ENCODE assay signal across 41 mouse cellular contexts in genomic region chr2:35420681-35421080, GRCm38 (mm10). TPM values are rescaled to one million over a fixed set of nuclear protein-coding genes. Genes with fewer than 3 reads are reported as not detected.
A peak's percentile ranks its signal among the peaks of the same experiment; 100 is the strongest.
DNase-seq lines count a peak whose midpoint lies in the region; ATAC-seq and TF ChIP-seq lines count a peak whose summit lies in the region.
"Had no signal": no experiment of that assay in that cellular context is flagged by ENCODE, and none has a peak within 500 bp of the region (broad histone marks: within the 10 kb centered on the region; RNA-seq: fewer than 3 reads in every experiment).

No protein-coding gene starts in this region.

- no peaks in the 10 kb centered on the region for H3K27me3 ChIP-seq in liver, embryonic 11.5 days (replicated peaks; ENCODE audit: control insufficient read depth, insufficient read depth, low read length)
- H3K27me3 ChIP-seq in liver, embryonic 12.5 days (replicated peaks) = no peaks in the 10 kb centered on the region
- H3K27me3 ChIP-seq in liver, postnatal 0 days (ENCODE audit: insufficient read depth, low read length) = no peaks in the 10 kb centered on the region
- no peaks in the 10 kb centered on the region for H3K27me3 ChIP-seq in forebrain, embryonic 16.5 days (replicated peaks; ENCODE audit: control insufficient read depth, insufficient read depth, low read length)
- no peaks in the 10 kb centered on the region for H3K27me3 ChIP-seq in intestine, embryonic 16.5 days (replicated peaks; ENCODE audit: control insufficient read depth, insufficient read depth, low read length)
- H3K27me3 ChIP-seq: embryonic facial prominence, embryonic 15.5 days; forebrain, embryonic 15.5 days; heart, embryonic 13.5 days; midbrain, embryonic 12.5 days; neural tube, embryonic 12.5 days; stomach, embryonic 15.5 days had no signal

- ATAC-seq in liver, embryonic 11.5 days (replicated peaks; ENCODE audit: low FRiP score) = peak; percentile 56
- ATAC-seq in liver, embryonic 12.5 days = peak; percentile 56
- ATAC-seq in liver, postnatal 0 days = peak; percentile 54
- no peak for ATAC-seq in forebrain, embryonic 16.5 days
- ATAC-seq in intestine, embryonic 16.5 days = no peak
- ATAC-seq: forebrain, embryonic 15.5 days; hindbrain, embryonic 16.5 days; lung, postnatal 0 days had no signal

- H3K9ac ChIP-seq in liver, embryonic 11.5 days (ENCODE audit: low read depth, low read length) = no peak overlapping the region
- H3K9ac ChIP-seq in liver, embryonic 12.5 days = no peak overlapping the region
- no peak overlapping the region for H3K9ac ChIP-seq in liver, postnatal 0 days (replicated peaks)
- no peak overlapping the region for H3K9ac ChIP-seq in forebrain, embryonic 16.5 days (replicated peaks; ENCODE audit: low read depth, low read length)
- no peak overlapping the region for H3K9ac ChIP-seq in intestine, embryonic 16.5 days (ENCODE audit: low read depth, low read length)
- H3K9ac ChIP-seq: embryonic facial prominence, embryonic 15.5 days; forebrain, embryonic 15.5 days; heart, embryonic 13.5 days; midbrain, embryonic 12.5 days; neural tube, embryonic 12.5 days; stomach, embryonic 15.5 days had no signal

- peaks cover 24% of the 10 kb centered on the region for H3K4me1 ChIP-seq in liver, embryonic 11.5 days (replicated peaks; ENCODE audit: control insufficient read depth, insufficient read depth, low read length)
- peaks cover 87% of the 10 kb centered on the region for H3K4me1 ChIP-seq in liver, embryonic 12.5 days
- H3K4me1 ChIP-seq in liver, postnatal 0 days (ENCODE audit: insufficient read depth) = peaks cover 12% of the 10 kb centered on the region
- no peaks in the 10 kb centered on the region for H3K4me1 ChIP-seq in forebrain, embryonic 16.5 days (replicated peaks; ENCODE audit: control insufficient read depth, insufficient read depth, low read length)
- H3K4me1 ChIP-seq in intestine, embryonic 16.5 days (ENCODE audit: control insufficient read depth, insufficient read depth, low read length) = no peaks in the 10 kb centered on the region
- H3K4me1 ChIP-seq: embryonic facial prominence, embryonic 10.5 days; embryonic facial prominence, embryonic 15.5 days; forebrain, embryonic 15.5 days; midbrain, embryonic 12.5 days; neural tube, embryonic 12.5 days; stomach, embryonic 15.5 days had no signal

- H3K4me2 ChIP-seq in liver, embryonic 11.5 days = no peak overlapping the region
- peak overlapping the region; percentile 16 for H3K4me2 ChIP-seq in liver, embryonic 12.5 days
- no peak overlapping the region for H3K4me2 ChIP-seq in liver, postnatal 0 days (ENCODE audit: low read depth, low read length)
- H3K4me2 ChIP-seq in forebrain, embryonic 16.5 days (ENCODE audit: low read length) = no peak overlapping the region
- H3K4me2 ChIP-seq in intestine, embryonic 16.5 days (ENCODE audit: low read depth, low read length) = no peak overlapping the region
- H3K4me2 ChIP-seq: embryonic facial prominence, embryonic 15.5 days; forebrain, embryonic 15.5 days; heart, embryonic 13.5 days; midbrain, embryonic 12.5 days; neural tube, embryonic 12.5 days; stomach, embryonic 15.5 days had no signal

- TF ChIP-seq EP300 in liver, postnatal 0 days (IDR thresholded peaks at IDR 0.05; ENCODE audit: low read depth) = peak; percentile 83

- peak overlapping the region; percentile 72; the same call in 1 of the 2 replicates for H3K27ac ChIP-seq in liver, embryonic 11.5 days (ENCODE audit: low read depth, low read length)
- peak overlapping the region; percentile 75 for H3K27ac ChIP-seq in liver, embryonic 12.5 days
- H3K27ac ChIP-seq in liver, postnatal 0 days (ENCODE audit: low read depth) = peak overlapping the region; percentile 59; the same call in 1 of the 2 replicates
- no peak overlapping the region for H3K27ac ChIP-seq in forebrain, embryonic 16.5 days (ENCODE audit: low read length)
- H3K27ac ChIP-seq in intestine, embryonic 16.5 days (ENCODE audit: low read length) = no peak overlapping the region
- H3K27ac ChIP-seq: embryonic facial prominence, embryonic 10.5 days; embryonic facial prominence, embryonic 15.5 days; forebrain, embryonic 10.5 days; forebrain, embryonic 15.5 days; gastrocnemius, adult 2 months; heart, adult 2 months; heart, embryonic 13.5 days; kidney, postnatal 0 days; macrophage; midbrain, embryonic 12.5 days; neural tube, embryonic 12.5 days; stomach, embryonic 15.5 days had no signal

- H3K36me3 ChIP-seq in liver, embryonic 11.5 days (ENCODE audit: control insufficient read depth, insufficient read depth, low read length) = peaks cover 22% of the 10 kb centered on the region
- H3K36me3 ChIP-seq in liver, embryonic 12.5 days = peaks cover 60% of the 10 kb centered on the region
- H3K36me3 ChIP-seq in liver, postnatal 0 days (replicated peaks; ENCODE audit: insufficient read depth, low read length) = peaks cover 26% of the 10 kb centered on the region
- 0 out of 2 replicates have a peak, but pooled peaks cover 2% of the 10 kb centered on the region for H3K36me3 ChIP-seq in forebrain, embryonic 16.5 days (ENCODE audit: control insufficient read depth, insufficient read depth)
- peaks cover 12% of the 10 kb centered on the region for H3K36me3 ChIP-seq in intestine, embryonic 16.5 days (ENCODE audit: control insufficient read depth, insufficient read depth, low read length)
- H3K36me3 ChIP-seq: forebrain, embryonic 15.5 days; midbrain, embryonic 12.5 days; neural tube, embryonic 12.5 days had no signal

- 61% methylated on average over 1 of the region's 1 CpGs for WGBS in liver, embryonic 11.5 days
- 37% methylated on average over 1 of the region's 1 CpGs for WGBS in liver, embryonic 12.5 days (ENCODE audit: insufficient replicate concordance)
- 38% methylated on average over 1 of the region's 1 CpGs for WGBS in liver, postnatal 0 days (ENCODE audit: insufficient replicate concordance)
- 86% methylated on average over 1 of the region's 1 CpGs for WGBS in forebrain, embryonic 16.5 days
- 68% methylated on average over 1 of the region's 1 CpGs for WGBS in intestine, embryonic 16.5 days

- TF ChIP-seq CTCF in liver, postnatal 0 days (IDR thresholded peaks at IDR 0.05; ENCODE audit: low read depth) = no peak

- no peaks in the 10 kb centered on the region for H3K9me3 ChIP-seq in liver, embryonic 11.5 days (ENCODE audit: control insufficient read depth, low read length)
- peaks cover 7% of the 10 kb centered on the region; the same call in 1 of the 2 replicates for H3K9me3 ChIP-seq in liver, embryonic 12.5 days (replicated peaks)
- peaks cover 5% of the 10 kb centered on the region; the same call in 1 of the 2 replicates for H3K9me3 ChIP-seq in liver, postnatal 0 days (ENCODE audit: low read length)
- H3K9me3 ChIP-seq in forebrain, embryonic 16.5 days (ENCODE audit: control insufficient read depth, low read length) = no peaks in the 10 kb centered on the region
- H3K9me3 ChIP-seq in intestine, embryonic 16.5 days (ENCODE audit: control insufficient read depth, low read length) = 0 out of 2 replicates have a peak, but pooled peaks cover 3% of the 10 kb centered on the region
- H3K9me3 ChIP-seq: embryonic facial prominence, embryonic 15.5 days; forebrain, embryonic 15.5 days; midbrain, embryonic 12.5 days; neural tube, embryonic 12.5 days; stomach, embryonic 15.5 days had no signal

- DNase-seq in liver, embryonic 11.5 days (ENCODE audit: low spot score) = no peak
- no peak for DNase-seq in liver
- peak; percentile 83 for DNase-seq in c-Kit-positive CD71-positive TER-119-negative erythroid progenitor cells, embryonic 14.5 days (ENCODE audit: low read depth)
- no peak for DNase-seq in liver, postnatal 0 days
- no peak for DNase-seq in adrenal gland, adult 8-10 months
- DNase-seq: adrenal gland, postnatal 25 days; cerebellum, adult 8-10 months; cerebellum, postnatal 25 days; gastrocnemius, adult 2 months; gastrocnemius, postnatal 36 days; heart, adult 2 months; heart, postnatal 10 days; kidney, adult 2 months; right cerebral cortex, postnatal 14 days; thymus, adult 18-20 months; thymus, postnatal 25 days had no signal

- H3K4me3 ChIP-seq in liver, embryonic 11.5 days (ENCODE audit: low read depth, low read length) = no peak overlapping the region
- H3K4me3 ChIP-seq in liver, embryonic 12.5 days = no peak overlapping the region
- no peak overlapping the region for H3K4me3 ChIP-seq in liver, postnatal 0 days (ENCODE audit: low read depth, low read length)
- no peak overlapping the region for H3K4me3 ChIP-seq in forebrain, embryonic 16.5 days (replicated peaks; ENCODE audit: low read length)
- H3K4me3 ChIP-seq in intestine, embryonic 16.5 days (ENCODE audit: low read length) = no peak overlapping the region
- H3K4me3 ChIP-seq: embryonic facial prominence, embryonic 10.5 days; embryonic facial prominence, embryonic 15.5 days; forebrain, embryonic 10.5 days; forebrain, embryonic 15.5 days; gastrocnemius, adult 2 months; heart, adult 2 months; heart, embryonic 13.5 days; midbrain, embryonic 12.5 days; myocyte; neural tube, embryonic 12.5 days; stomach, embryonic 15.5 days had no signal

RNA-seq across cellular contexts. Expression of gene 4930402F06Rik, which starts 23.7 kb away (rescaled TPM):
- polyA plus RNA-seq in liver, embryonic 11.5 days (2014; fragmentation: Nextera tagmentation; extraction: Ambion mirVana) = not detected in 2 replicates
- polyA plus RNA-seq in liver, embryonic 12.5 days (2016; fragmentation: Nextera tagmentation; extraction: Ambion mirVana) = not detected in 2 replicates
- not detected in 2 replicates for polyA plus RNA-seq in liver, postnatal 0 days (2015; fragmentation: Nextera tagmentation; extraction: Ambion mirVana)
- not detected for total RNA-seq in adrenal gland, adult 8-10 months (2022)
- polyA plus RNA-seq in forebrain, embryonic 16.5 days (2015; fragmentation: Nextera tagmentation; extraction: Ambion mirVana) = not detected in 2 replicates
- not detected in 2 replicates for polyA plus RNA-seq in intestine, embryonic 16.5 days (2015; fragmentation: Nextera tagmentation; extraction: Ambion mirVana)
- total RNA-seq: adrenal gland, postnatal 25 days; gastrocnemius, adult 2 months; gastrocnemius, postnatal 36 days; heart, adult 2 months; heart, postnatal 10 days; left cerebral cortex, postnatal 14 days; liver, adult 2 months; midbrain, postnatal 0 days had no signal
- polyA plus RNA-seq: C2C12; embryonic facial prominence, embryonic 10.5 days; embryonic facial prominence, embryonic 15.5 days; forebrain, embryonic 10.5 days; forebrain, embryonic 15.5 days; heart, adult 2 months; heart, embryonic 13.5 days; hindbrain, embryonic 11.5 days; hindbrain, embryonic 16.5 days; intestine, embryonic 14.5 days; kidney, adult 2 months; kidney, postnatal 0 days; large intestine, adult 2 months; limb, embryonic 11.5 days; liver, adult 2 months; lung, postnatal 0 days; macrophage; midbrain, embryonic 12.5 days; midbrain, postnatal 0 days; myocyte; neural tube, embryonic 12.5 days; small intestine, adult 2 months; stomach, embryonic 15.5 days had no signal

RNA-seq across cellular contexts. Expression of gene Ggta1, which starts 42.4 kb away (rescaled TPM):
- polyA plus RNA-seq in liver, embryonic 11.5 days (2014; fragmentation: Nextera tagmentation; extraction: Ambion mirVana) = 18.6 and 19.5 TPM in 2 replicates
- 12.7 and 13.0 TPM in 2 replicates for polyA plus RNA-seq in liver, embryonic 12.5 days (2016; fragmentation: Nextera tagmentation; extraction: Ambion mirVana)
- polyA plus RNA-seq in liver, postnatal 0 days (2015; fragmentation: Nextera tagmentation; extraction: Ambion mirVana) = 5.2 and 6.2 TPM in 2 replicates
- total RNA-seq in adrenal gland, adult 8-10 months (2022) = 10 to 100 TPM in 3 of 4 experiments, 1 to 10 TPM in 1; 8.8 to 14.1 (median 10.8) TPM
- 4.1 and 6.5 TPM in 2 replicates for polyA plus RNA-seq in forebrain, embryonic 16.5 days (2015; fragmentation: Nextera tagmentation; extraction: Ambion mirVana)
- 13.9 and 14.6 TPM in 2 replicates for polyA plus RNA-seq in intestine, embryonic 16.5 days (2015; fragmentation: Nextera tagmentation; extraction: Ambion mirVana)

RNA-seq across cellular contexts. Expression of gene 4930568D16Rik, which starts 53.2 kb away (rescaled TPM):
- polyA plus RNA-seq in liver, embryonic 11.5 days (2014; fragmentation: Nextera tagmentation; extraction: Ambion mirVana) = not detected in 2 replicates
- not detected in 2 replicates for polyA plus RNA-seq in liver, embryonic 12.5 days (2016; fragmentation: Nextera tagmentation; extraction: Ambion mirVana)
- polyA plus RNA-seq in liver, postnatal 0 days (2015; fragmentation: Nextera tagmentation; extraction: Ambion mirVana) = not detected in 2 replicates
- total RNA-seq in adrenal gland, adult 8-10 months (2022) = not detected
- polyA plus RNA-seq in forebrain, embryonic 16.5 days (2015; fragmentation: Nextera tagmentation; extraction: Ambion mirVana) = not detected in 2 replicates
- not detected in 2 replicates for polyA plus RNA-seq in intestine, embryonic 16.5 days (2015; fragmentation: Nextera tagmentation; extraction: Ambion mirVana)
- total RNA-seq: adrenal gland, postnatal 25 days; gastrocnemius, adult 2 months; gastrocnemius, postnatal 36 days; heart, adult 2 months; heart, postnatal 10 days; left cerebral cortex, postnatal 14 days; liver, adult 2 months; midbrain, postnatal 0 days had no signal
- polyA plus RNA-seq: C2C12; embryonic facial prominence, embryonic 10.5 days; embryonic facial prominence, embryonic 15.5 days; forebrain, embryonic 10.5 days; forebrain, embryonic 15.5 days; heart, adult 2 months; heart, embryonic 13.5 days; hindbrain, embryonic 11.5 days; hindbrain, embryonic 16.5 days; intestine, embryonic 14.5 days; kidney, adult 2 months; kidney, postnatal 0 days; large intestine, adult 2 months; limb, embryonic 11.5 days; liver, adult 2 months; lung, postnatal 0 days; macrophage; midbrain, embryonic 12.5 days; midbrain, postnatal 0 days; myocyte; neural tube, embryonic 12.5 days; small intestine, adult 2 months; stomach, embryonic 15.5 days had no signal

Comparison
In these comparisons a context has a peak if more than half of its experiments do, and no peak if none do; other contexts are left out.
1. ATAC-seq: peak in liver, embryonic 11.5 days (single experiment), liver, embryonic 12.5 days (single experiment) and liver, postnatal 0 days (single experiment); none in forebrain, embryonic 16.5 days (single experiment) and intestine, embryonic 16.5 days (single experiment).
2. H3K27ac ChIP-seq: peak in liver, embryonic 11.5 days (single experiment), liver, embryonic 12.5 days (single experiment) and liver, postnatal 0 days (single experiment); none in forebrain, embryonic 16.5 days (single experiment) and intestine, embryonic 16.5 days (single experiment).